Mouse (Mus musculus) midbrain, embryonic 12.5 days (tissue): ENCODE data around the gene Ttn. TPM values are rescaled to one million over a fixed set of nuclear protein-coding genes. Genes with fewer than 3 reads are reported as not detected.

Experiments used
- ATAC-seq: fragments of 200-750 bp; cut with Nextera tagmentation; 2 replicates; pipeline ENCODE4 v1.8.0; 2017; ENCODE audit warnings: low read depth, moderate TSS enrichment, moderate library complexity; ENCODE audit not compliant: low FRiP score
- H3K27ac ChIP-seq: fragments of 300-500 bp; sonication (generic); replicated peaks from 2 replicates; pipeline ENCODE4 v1.5.1; 2016; ENCODE audit warnings: mild to moderate bottlenecking
- H3K27me3 ChIP-seq: fragments of 300-500 bp; sonication (generic); 2 replicates; pipeline ENCODE4 v1.6.1; 2016; ENCODE audit warnings: mild to moderate bottlenecking
- H3K36me3 ChIP-seq: fragments of 300-500 bp; sonication (generic); 2 replicates; pipeline ENCODE4 v1.6.1; 2016
- H3K4me1 ChIP-seq: fragments of 300-500 bp; sonication (generic); 2 replicates; pipeline ENCODE4 v1.6.1; 2016
- H3K4me2 ChIP-seq: fragments of 300-500 bp; sonication (generic); replicated peaks from 2 replicates; pipeline ENCODE4 v1.6.1; 2016; ENCODE audit warnings: mild to moderate bottlenecking, moderate library complexity
- H3K4me3 ChIP-seq: fragments of 300-500 bp; sonication (generic); 2 replicates; pipeline ENCODE4 v1.5.1; 2016; ENCODE audit warnings: mild to moderate bottlenecking
- H3K9ac ChIP-seq: fragments of 300-500 bp; sonication (generic); replicated peaks from 2 replicates; pipeline ENCODE4 v1.6.1; 2016; ENCODE audit warnings: mild to moderate bottlenecking, moderate library complexity
- H3K9me3 ChIP-seq: fragments of 300-500 bp; sonication (generic); 2 replicates; pipeline ENCODE4 v1.6.1; 2016; ENCODE audit warnings: mild to moderate bottlenecking
- WGBS: fragments of 180-500 bp; shearing (Covaris S2); methylation state at CpG from one replicate; pipeline ENCODE4 v1.1.7; 2016; 5-methylcytosine and 5-hydroxymethylcytosine counted together
- polyA plus RNA-seq: library from polyadenylated mRNA; unstranded; fragments of >200 nt; fragmentation: Nextera tagmentation; extraction: Ambion mirVana; gene quantifications from 2 replicates; pipeline ENCODE4 v1.2.1, GENCODE M21; 2016

Ttn gene
- polyA plus RNA-seq, 1 experiment from 2014 or later, result 0.52 TPM

GRCm38 (mm10) chr2:76762154-76762553 lies 220.2 kb downstream of the Ttn start:
- no peak for ATAC-seq
- Histone ChIP-seq H3K36me3 (no peaks in the 10 kb centered on the region), H3K27ac (no peak overlapping the region), H3K9me3 (peaks cover 13% of the 10 kb centered on the region; the same call in 1 of the 2 replicates), H3K27me3 (no peaks in the 10 kb centered on the region), H3K9ac (no peak overlapping the region), H3K4me1 (no peaks in the 10 kb centered on the region), H3K4me3 (no peak overlapping the region), H3K4me2 (no peak overlapping the region)
- 92% methylated on average over 6 of the region's 6 CpGs for WGBS

GRCm38 (mm10) chr2:76756461-76756860 lies 225.9 kb downstream of the Ttn start:
- Histone ChIP-seq H3K9me3 (peaks cover 13% of the 10 kb centered on the region; the same call in 1 of the 2 replicates), H3K27ac (no peak overlapping the region), H3K27me3 (no peaks in the 10 kb centered on the region), H3K4me1 (no peaks in the 10 kb centered on the region), H3K4me2 (no peak overlapping the region), H3K9ac (no peak overlapping the region), H3K4me3 (no peak overlapping the region), H3K36me3 (no peaks in the 10 kb centered on the region)
- ATAC-seq, result no peak
- WGBS, result 92% methylated on average over 15 of the region's 15 CpGs

DNA sequence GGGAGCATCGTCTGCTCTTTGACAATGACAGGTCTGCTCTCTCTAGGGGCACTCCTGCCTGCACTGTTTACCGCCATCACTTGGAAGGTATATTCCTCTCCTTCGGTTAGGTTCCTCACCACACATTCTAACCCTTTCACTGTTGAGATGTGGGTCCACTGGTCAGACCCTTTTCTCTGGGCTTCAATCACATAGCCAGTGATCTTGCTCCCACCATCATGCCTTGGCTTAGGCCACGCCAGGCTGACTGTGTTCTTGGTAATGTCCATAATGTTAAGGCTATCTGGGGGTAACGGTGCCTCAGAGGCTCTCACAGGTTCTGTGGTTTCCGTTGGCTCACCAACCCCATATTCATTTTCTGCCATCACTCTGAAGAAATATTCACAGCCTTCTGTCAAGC lies 230.4 kb downstream of the Ttn start:
- Histone ChIP-seq H3K36me3 (no peaks in the 10 kb centered on the region), H3K4me1 (no peaks in the 10 kb centered on the region), H3K9me3 (no peaks in the 10 kb centered on the region), H3K4me3 (no peak overlapping the region), H3K9ac (no peak overlapping the region), H3K4me2 (no peak overlapping the region), H3K27ac (no peak overlapping the region), H3K27me3 (no peaks in the 10 kb centered on the region)
- ATAC-seq, result no peak
- 91% methylated on average over 6 of the region's 6 CpGs for WGBS

GRCm38 (mm10) chr2:76749341-76750110 lies 232.8 kb downstream of the Ttn start:
- H3K27ac ChIP-seq, result no peak overlapping the region
- H3K27me3 ChIP-seq, result no peaks in the 10 kb centered on the region
- H3K4me1 ChIP-seq, result no peaks in the 10 kb centered on the region
- 0 out of 2 replicates have a peak, but pooled peaks cover 12% of the 10 kb centered on the region for H3K9me3 ChIP-seq
- H3K4me3 ChIP-seq, result no peak overlapping the region
- H3K4me2 ChIP-seq, result no peak overlapping the region
- no peak for ATAC-seq
- no peak overlapping the region for H3K9ac ChIP-seq
- H3K36me3 ChIP-seq, result no peaks in the 10 kb centered on the region
- 94% methylated on average over 21 of the region's 21 CpGs for WGBS

- Histone ChIP-seq H3K36me3 (no peaks in the 10 kb centered on the region), H3K27me3 (no peaks in the 10 kb centered on the region), H3K4me1 (no peaks in the 10 kb centered on the region), H3K9ac (no peak overlapping the region), H3K27ac (no peak overlapping the region), H3K9me3 (0 out of 2 replicates have a peak, but pooled peaks cover 12% of the 10 kb centered on the region), H3K4me2 (no peak overlapping the region), H3K4me3 (no peak overlapping the region)
- WGBS, result 95% methylated on average over 14 of the region's 14 CpGs
- no peak for ATAC-seq
Observed at GRCm38 (mm10) chr2:76748696-76749095, 233.7 kb downstream of the Ttn start.

- no peak overlapping the region for H3K4me3 ChIP-seq
- H3K9ac ChIP-seq, result no peak overlapping the region
- no peak overlapping the region for H3K27ac ChIP-seq
- ATAC-seq, result no peak
- no peaks in the 10 kb centered on the region for H3K36me3 ChIP-seq
- H3K4me1 ChIP-seq, result no peaks in the 10 kb centered on the region
- H3K9me3 ChIP-seq, result 0 out of 2 replicates have a peak, but pooled peaks cover 9% of the 10 kb centered on the region
- no peaks in the 10 kb centered on the region for H3K27me3 ChIP-seq
- H3K4me2 ChIP-seq, result no peak overlapping the region
- WGBS, result 96% methylated on average over 14 of the region's 14 CpGs
Observed at GRCm38 (mm10) chr2:76719650-76720049, 262.7 kb downstream of the Ttn start.

GRCm38 (mm10) chr2:76714984-76715383 lies 267.4 kb downstream of the Ttn start:
- 74% methylated on average over 8 of the region's 8 CpGs for WGBS
- Histone ChIP-seq H3K9ac (no peak overlapping the region), H3K27ac (no peak overlapping the region), H3K27me3 (no peaks in the 10 kb centered on the region), H3K4me3 (no peak overlapping the region), H3K9me3 (peaks cover 25% of the 10 kb centered on the region), H3K36me3 (peaks cover 8% of the 10 kb centered on the region; the same call in 1 of the 2 replicates), H3K4me2 (no peak overlapping the region), H3K4me1 (no peaks in the 10 kb centered on the region)
- no peak for ATAC-seq

GRCm38 (mm10) chr2:76708512-76708911 lies 273.8 kb downstream of the Ttn start:
- no peak for ATAC-seq
- H3K4me1 ChIP-seq, result no peaks in the 10 kb centered on the region
- no peak overlapping the region for H3K4me2 ChIP-seq
- H3K9ac ChIP-seq, result no peak overlapping the region
- H3K4me3 ChIP-seq, result no peak overlapping the region
- peaks cover 21% of the 10 kb centered on the region for H3K9me3 ChIP-seq
- WGBS, result 96% methylated on average over 3 of the region's 3 CpGs
- H3K36me3 ChIP-seq, result peaks cover 8% of the 10 kb centered on the region; the same call in 1 of the 2 replicates
- no peak overlapping the region for H3K27ac ChIP-seq
- H3K27me3 ChIP-seq, result no peaks in the 10 kb centered on the region

GRCm38 (mm10) chr2:76705655-76706054 lies 276.7 kb downstream of the Ttn start:
- 0 out of 2 replicates have a peak, but pooled peaks cover 10% of the 10 kb centered on the region for H3K9me3 ChIP-seq
- no peak overlapping the region for H3K9ac ChIP-seq
- H3K36me3 ChIP-seq, result 0 out of 2 replicates have a peak, but pooled peaks cover 4% of the 10 kb centered on the region
- no peaks in the 10 kb centered on the region for H3K27me3 ChIP-seq
- no peak for ATAC-seq
- no peaks in the 10 kb centered on the region for H3K4me1 ChIP-seq
- H3K27ac ChIP-seq, result no peak overlapping the region
- 94% methylated on average over 13 of the region's 13 CpGs for WGBS
- H3K4me2 ChIP-seq, result no peak overlapping the region
- no peak overlapping the region for H3K4me3 ChIP-seq

- Histone ChIP-seq H3K36me3 (peaks cover 4% of the 10 kb centered on the region; the same call in 1 of the 2 replicates), H3K4me3 (no peak overlapping the region), H3K4me1 (no peaks in the 10 kb centered on the region), H3K9ac (no peak overlapping the region), H3K9me3 (no peaks in the 10 kb centered on the region), H3K4me2 (no peak overlapping the region), H3K27me3 (no peaks in the 10 kb centered on the region), H3K27ac (no peak overlapping the region)
- no peak for ATAC-seq
- 89% methylated on average over 5 of the region's 5 CpGs for WGBS
Observed at GRCm38 (mm10) chr2:76702751-76703150, 279.6 kb downstream of the Ttn start.

DNA sequence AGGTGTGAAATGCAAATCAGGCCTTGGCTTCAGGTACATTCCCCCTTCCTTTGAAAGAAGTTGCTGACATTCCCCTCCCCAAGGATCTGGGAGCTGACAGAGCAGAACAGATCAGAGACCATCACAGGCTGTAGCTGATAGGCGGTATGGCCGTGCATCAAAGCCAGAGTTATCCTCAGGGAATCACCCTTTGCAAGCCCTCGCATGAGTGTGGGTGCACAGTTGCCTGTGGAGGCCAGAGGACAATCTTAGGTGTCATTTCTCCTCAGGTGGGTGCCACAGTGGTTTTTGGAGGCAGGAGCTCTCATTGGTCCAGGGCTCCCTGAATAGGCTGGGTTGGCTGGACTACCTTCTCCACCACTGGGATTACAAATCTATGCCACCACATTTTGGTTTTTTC lies 280.2 kb downstream of the Ttn start:
- H3K4me1 ChIP-seq, result no peaks in the 10 kb centered on the region
- H3K4me3 ChIP-seq, result no peak overlapping the region
- ATAC-seq, result no peak
- 89% methylated on average over 3 of the region's 3 CpGs for WGBS
- no peak overlapping the region for H3K9ac ChIP-seq
- H3K27me3 ChIP-seq, result no peaks in the 10 kb centered on the region
- H3K36me3 ChIP-seq, result peaks cover 10% of the 10 kb centered on the region; the same call in 1 of the 2 replicates
- H3K27ac ChIP-seq, result no peak overlapping the region
- H3K9me3 ChIP-seq, result no peaks in the 10 kb centered on the region
- no peak overlapping the region for H3K4me2 ChIP-seq

- H3K4me1 ChIP-seq, result no peaks in the 10 kb centered on the region
- no peak overlapping the region for H3K27ac ChIP-seq
- peaks cover 62% of the 10 kb centered on the region for H3K36me3 ChIP-seq
- no peak overlapping the region for H3K4me2 ChIP-seq
- no peak for ATAC-seq
- 91% methylated on average over 6 of the region's 6 CpGs for WGBS
- H3K4me3 ChIP-seq, result no peak overlapping the region
- H3K9ac ChIP-seq, result no peak overlapping the region
- no peaks in the 10 kb centered on the region for H3K27me3 ChIP-seq
- H3K9me3 ChIP-seq, result no peaks in the 10 kb centered on the region
Observed at GRCm38 (mm10) chr2:76695290-76695689, 287.1 kb downstream of the Ttn start.
